Mouse (Mus musculus): ENCODE measurements around the gene Ilvbl.
"Not testable (repeated sequence)": the region's sequence is repeated elsewhere in the genome, so short reads cannot be mapped to it uniquely, and the experiment has no call there.

Gene Ilvbl

GRCm38 (mm10) chr10:78591406-78592328 is 17.5 kb downstream of the Ilvbl start, which contains the start of gene Syde1:
TSS of gene Syde1 (minus strand) at chr10:78591964.
- no peak for DNase-seq (ENCODE audit: low read depth, low spot score)

- no peak for DNase-seq (ENCODE audit: low read depth, low spot score)
Measured at GRCm38 (mm10) chr10:78592856-78593379, 18.8 kb downstream of the Ilvbl start.

GRCm38 (mm10) chr10:78593736-78594135 is 19.6 kb downstream of the Ilvbl start:
- DNase-seq (ENCODE audit: low read depth, low spot score) = no peak

DNA sequence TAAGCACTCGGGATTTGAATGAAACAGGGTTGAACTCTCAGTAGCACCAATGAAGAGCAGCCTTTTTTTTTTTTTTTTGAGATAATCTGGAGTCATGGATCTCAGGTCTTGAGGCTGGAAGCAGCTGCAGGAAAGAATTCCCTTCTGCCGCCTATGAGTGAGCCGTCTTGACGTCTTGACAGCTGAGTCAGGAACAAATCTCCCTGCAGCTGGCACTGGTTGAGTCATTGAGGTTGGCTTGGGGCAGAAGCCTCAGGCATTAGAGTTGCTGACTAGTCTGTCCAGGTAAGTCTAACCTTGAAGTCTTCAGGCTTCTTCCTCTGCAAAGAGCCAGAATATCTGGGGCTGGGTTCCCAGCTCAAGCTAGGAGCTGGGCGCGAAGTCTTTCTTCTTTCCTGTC is 20.0 kb downstream of the Ilvbl start:
- DNase-seq (ENCODE audit: low read depth, low spot score) = no peak

DNA sequence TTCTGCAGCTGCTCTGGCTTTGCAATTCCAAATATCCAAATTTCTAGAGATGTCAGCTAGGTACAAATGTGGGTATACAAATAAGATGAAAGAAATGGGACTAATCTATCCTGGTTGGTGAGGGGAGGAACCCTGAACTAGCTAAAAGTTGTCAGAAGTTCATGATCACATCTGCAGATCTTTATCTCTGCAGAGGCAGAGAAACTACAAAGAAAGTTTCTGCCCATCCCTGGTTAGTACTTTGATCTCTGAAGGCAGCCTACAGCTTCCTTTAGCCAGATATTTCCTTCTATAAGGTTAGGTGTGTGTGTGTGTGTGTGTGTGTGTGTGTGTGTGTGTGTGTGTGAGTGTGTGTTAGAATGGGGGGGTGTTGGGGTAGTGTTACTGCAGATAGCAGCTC is 20.4 kb downstream of the Ilvbl start:
- no peak for DNase-seq (ENCODE audit: low read depth, low spot score)

DNA sequence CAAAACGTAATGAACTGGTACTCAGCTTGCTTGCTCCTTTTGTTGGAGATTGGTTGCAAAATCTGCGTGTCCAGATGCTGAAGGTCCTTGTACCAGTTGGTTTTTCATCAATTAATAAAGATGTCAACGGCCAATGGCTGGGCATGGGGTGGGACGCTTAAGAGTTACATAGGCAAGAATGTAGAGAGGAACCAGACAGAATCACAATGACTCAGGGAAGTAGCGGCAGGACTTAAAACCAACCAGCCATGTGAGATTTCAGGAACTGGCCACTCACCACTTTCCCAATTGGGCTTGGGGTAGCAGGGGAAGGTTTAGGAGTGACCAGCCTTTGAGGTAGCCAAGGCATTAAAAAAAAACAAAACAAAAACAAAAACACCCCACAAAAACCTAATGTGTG is 25.7 kb downstream of the Ilvbl start:
- DNase-seq (ENCODE audit: low read depth, low spot score) = no peak

GRCm38 (mm10) chr10:78605080-78605479 is 30.9 kb downstream of the Ilvbl start:
- no peak for DNase-seq (ENCODE audit: low read depth, low spot score)

DNA sequence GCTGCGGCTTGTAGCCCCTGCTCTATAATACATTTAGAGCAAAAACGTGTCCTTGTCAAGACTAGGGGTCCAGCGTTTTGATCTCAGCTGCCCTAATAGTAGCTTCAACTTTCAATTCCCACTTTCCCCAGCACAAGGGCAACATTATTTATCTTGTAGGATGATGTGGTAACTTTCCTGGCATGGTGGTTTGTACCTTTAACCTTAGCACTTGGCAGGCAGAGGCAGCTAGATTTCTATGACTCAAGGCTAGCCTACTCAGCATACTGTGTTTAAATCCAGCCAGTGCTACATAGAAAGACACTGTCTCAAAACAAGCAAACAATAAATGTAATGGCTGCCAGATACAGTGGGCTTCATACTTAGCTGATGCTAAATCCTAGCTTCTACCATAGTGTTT is 33.5 kb downstream of the Ilvbl start:
- no peak for DNase-seq (ENCODE audit: low read depth, low spot score)

- DNase-seq (ENCODE audit: low read depth, low spot score) = no peak
Measured at GRCm38 (mm10) chr10:78617974-78618373, 43.8 kb downstream of the Ilvbl start, which contains the start of gene Olfr1357. TSS of gene Olfr1357 (minus strand) at chr10:78618074.

DNA sequence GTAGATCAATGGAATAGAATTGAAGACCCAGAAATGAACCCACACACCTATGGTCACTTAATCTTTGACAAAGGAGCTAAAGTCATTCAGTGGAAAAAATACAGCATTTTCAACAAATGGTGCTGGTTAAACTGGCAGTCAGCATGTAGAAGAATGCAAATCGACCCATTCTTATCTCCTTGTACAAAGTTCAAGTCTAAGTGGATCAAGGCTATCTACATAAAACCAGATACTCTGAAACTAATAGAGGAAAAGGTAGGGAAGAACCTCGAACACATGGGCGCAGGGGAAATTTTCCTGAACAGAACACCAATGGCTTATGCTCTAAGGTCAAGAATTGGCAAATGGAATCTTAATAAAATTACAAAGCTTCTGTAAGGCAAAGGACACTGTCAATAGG is 49.0 kb downstream of the Ilvbl start:
- not testable (repeated sequence) for DNase-seq (ENCODE audit: low read depth, low spot score)

DNA sequence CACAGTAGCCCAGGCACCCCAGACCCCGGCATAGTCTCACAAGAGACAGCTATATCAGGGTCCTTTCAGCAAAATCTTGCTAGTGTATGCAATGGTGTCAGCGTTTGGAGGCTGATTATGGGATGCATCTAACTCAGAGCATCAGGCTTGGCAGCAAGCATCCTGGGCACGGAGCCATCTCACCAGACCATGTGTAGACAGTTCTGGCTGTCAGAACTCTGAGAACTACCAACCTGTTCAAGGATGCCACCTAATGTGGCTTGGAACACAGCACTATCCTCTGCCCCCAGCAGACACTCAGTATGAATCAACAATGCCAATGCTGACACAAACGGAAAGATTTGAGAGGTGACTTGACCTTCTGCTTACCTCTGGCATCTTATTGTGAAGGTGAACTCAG is 56.0 kb downstream of the Ilvbl start:
- DNase-seq (ENCODE audit: low read depth, low spot score) = no peak

GRCm38 (mm10) chr10:78632311-78632710 is 58.2 kb downstream of the Ilvbl start:
- no peak for DNase-seq (ENCODE audit: low read depth, low spot score)
